ENCODE assay signal across 22 mouse cellular contexts in genomic region chr5:100224773-100225363, GRCm38 (mm10).
DNase-seq lines count a peak whose midpoint lies in the region; ATAC-seq and TF ChIP-seq lines count a peak whose summit lies in the region.
"Had no signal": no experiment of that assay in that cellular context is flagged by ENCODE, and none has a peak within 500 bp of the region (broad histone marks: within the 10 kb centered on the region; RNA-seq: fewer than 3 reads in every experiment).

No protein-coding gene starts in this region.

- H3K9me3 ChIP-seq in heart, embryonic 10.5 days: no peaks in the 10 kb centered on the region
- H3K9me3 ChIP-seq in intestine, embryonic 15.5 days: no peaks in the 10 kb centered on the region
- H3K9me3 ChIP-seq in intestine, postnatal 0 days (ENCODE audit: control insufficient read depth): no peaks in the 10 kb centered on the region
- H3K9me3 ChIP-seq in neural tube, embryonic 15.5 days (replicated peaks): no peaks in the 10 kb centered on the region
- H3K9me3 ChIP-seq: heart, embryonic 13.5 days; hindbrain, embryonic 12.5 days had no signal

- H3K27me3 ChIP-seq in heart, embryonic 10.5 days (ENCODE audit: insufficient read depth, poor library complexity, severe bottlenecking): peaks cover 9% of the 10 kb centered on the region; the same call in 1 of the 2 replicates
- no peaks in the 10 kb centered on the region for H3K27me3 ChIP-seq in intestine, embryonic 15.5 days (replicated peaks)
- H3K27me3 ChIP-seq in intestine, postnatal 0 days (replicated peaks; ENCODE audit: control insufficient read depth, insufficient read depth, low read length): no peaks in the 10 kb centered on the region
- H3K27me3 ChIP-seq in neural tube, embryonic 15.5 days (replicated peaks): no peaks in the 10 kb centered on the region
- H3K27me3 ChIP-seq: hindbrain, embryonic 12.5 days had no signal

- H3K9ac ChIP-seq in intestine, embryonic 15.5 days: no peak overlapping the region
- H3K9ac ChIP-seq in intestine, postnatal 0 days (ENCODE audit: low read depth, low read length): no peak overlapping the region
- H3K9ac ChIP-seq in neural tube, embryonic 15.5 days (replicated peaks): no peak overlapping the region
- H3K9ac ChIP-seq: forebrain, postnatal 0 days; heart, embryonic 13.5 days; hindbrain, embryonic 12.5 days had no signal

- peak; percentile 61 for ATAC-seq in intestine, embryonic 15.5 days
- no peak for ATAC-seq in intestine, postnatal 0 days
- ATAC-seq in neural tube, embryonic 15.5 days (ENCODE audit: low FRiP score): peak; percentile 54
- ATAC-seq in erythroblast, adult 5-6 weeks (replicated peaks; ENCODE audit: low FRiP score, poor library complexity, severe bottlenecking): no peak
- ATAC-seq: activated CD4-positive, CD25-positive, alpha-beta regulatory T cell, adult 4 months; forebrain, embryonic 14.5 days; forebrain, postnatal 0 days had no signal

- no peak for TF ChIP-seq CTCF in intestine, postnatal 0 days (IDR thresholded peaks at IDR 0.05; ENCODE audit: low read depth)

- H3K4me1 ChIP-seq in heart, embryonic 10.5 days: peaks cover 7% of the 10 kb centered on the region; the same call in 1 of the 2 replicates
- peaks cover 4% of the 10 kb centered on the region; the same call in 1 of the 2 replicates for H3K4me1 ChIP-seq in intestine, embryonic 15.5 days (replicated peaks)
- H3K4me1 ChIP-seq in intestine, postnatal 0 days (replicated peaks; ENCODE audit: control insufficient read depth, insufficient read depth, low read length): no peaks in the 10 kb centered on the region
- H3K4me1 ChIP-seq in neural tube, embryonic 15.5 days: peaks cover 15% of the 10 kb centered on the region

- H3K27ac ChIP-seq in heart, embryonic 10.5 days: no peak overlapping the region
- no peak overlapping the region for H3K27ac ChIP-seq in intestine, embryonic 15.5 days
- H3K27ac ChIP-seq in intestine, postnatal 0 days (ENCODE audit: low read depth, low read length): no peak overlapping the region
- H3K27ac ChIP-seq in neural tube, embryonic 15.5 days (replicated peaks): no peak overlapping the region
- H3K27ac ChIP-seq: gastrocnemius, adult 2 months; heart, embryonic 13.5 days; hindbrain, embryonic 12.5 days had no signal

- no peak overlapping the region for H3K4me3 ChIP-seq in heart, embryonic 10.5 days
- no peak overlapping the region for H3K4me3 ChIP-seq in intestine, embryonic 15.5 days (replicated peaks)
- no peak overlapping the region for H3K4me3 ChIP-seq in intestine, postnatal 0 days (ENCODE audit: low read depth, low read length)
- no peak overlapping the region for H3K4me3 ChIP-seq in neural tube, embryonic 15.5 days (replicated peaks)
- H3K4me3 ChIP-seq: gastrocnemius, adult 2 months; heart, embryonic 13.5 days; hindbrain, embryonic 12.5 days had no signal

- no peaks in the 10 kb centered on the region for H3K36me3 ChIP-seq in heart, embryonic 10.5 days
- H3K36me3 ChIP-seq in intestine, embryonic 15.5 days: no peaks in the 10 kb centered on the region
- no peaks in the 10 kb centered on the region for H3K36me3 ChIP-seq in intestine, postnatal 0 days (ENCODE audit: control insufficient read depth, insufficient read depth)
- no peaks in the 10 kb centered on the region for H3K36me3 ChIP-seq in neural tube, embryonic 15.5 days
- H3K36me3 ChIP-seq: heart, embryonic 13.5 days; hindbrain, embryonic 12.5 days had no signal

- WGBS in heart, embryonic 10.5 days: 76% methylated on average over 10 of the region's 10 CpGs
- WGBS in intestine, embryonic 15.5 days: 53% methylated on average over 10 of the region's 10 CpGs
- WGBS in intestine, postnatal 0 days: 41% methylated on average over 10 of the region's 10 CpGs
- 51% methylated on average over 10 of the region's 10 CpGs for WGBS in neural tube, embryonic 15.5 days

- no peak overlapping the region for H3K4me2 ChIP-seq in intestine, embryonic 15.5 days (replicated peaks)
- no peak overlapping the region; the same call in 1 of the 2 replicates for H3K4me2 ChIP-seq in intestine, postnatal 0 days (replicated peaks; ENCODE audit: low read depth)
- no peak overlapping the region for H3K4me2 ChIP-seq in neural tube, embryonic 15.5 days
- H3K4me2 ChIP-seq: heart, embryonic 13.5 days; hindbrain, embryonic 12.5 days had no signal

- peak; percentile 56 for DNase-seq in heart, adult 11 months
- no peak for DNase-seq in heart, embryonic 10.5 days (ENCODE audit: low spot score)
- no peak for DNase-seq in neural tube, embryonic 10.5 days (ENCODE audit: extremely low spot score, low spot score)
- DNase-seq: adrenal gland, adult 8-10 months; adrenal gland, postnatal 25 days; cerebellum, adult 18-20 months; cerebellum, adult 9-10 months; cerebellum, postnatal 14 days; forebrain, postnatal 0 days; gastrocnemius, adult 2 months; gastrocnemius, postnatal 14 days; heart, adult 18-20 months; heart, postnatal 14 days; heart, postnatal 4 days had no signal

Comparison
In these comparisons a context has a peak if more than half of its experiments do, and no peak if none do; other contexts are left out.
1. ATAC-seq: peak in intestine, embryonic 15.5 days (single experiment) and neural tube, embryonic 15.5 days (single experiment); none in intestine, postnatal 0 days (single experiment) and erythroblast, adult 5-6 weeks (single experiment).